Mouse (Mus musculus): ENCODE measurements around the gene Trpc2.

DNA sequence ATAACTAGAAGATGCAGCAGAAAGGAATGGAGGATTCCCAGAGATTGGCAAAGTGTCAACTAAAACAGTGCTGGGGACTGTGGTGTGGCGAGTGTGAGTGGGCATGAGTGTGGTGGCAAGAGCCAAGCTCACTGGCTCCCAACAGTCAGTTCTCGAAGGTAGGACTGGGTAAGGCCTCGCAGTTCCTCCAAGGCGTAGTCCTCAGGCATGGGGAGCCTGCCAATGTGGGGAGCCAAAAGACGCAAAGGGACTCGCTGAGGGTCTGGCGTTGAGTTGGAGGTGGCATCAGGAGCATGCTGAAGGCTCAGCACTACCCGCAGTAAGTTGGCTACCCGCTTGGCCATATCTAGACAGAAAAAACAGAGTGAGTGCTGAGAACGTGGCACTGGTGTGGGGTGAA is 37.4 kb downstream of the Trpc2 start:
- TF ChIP-seq CTCF (IDR thresholded peaks at IDR 0.05; ENCODE audit: low read depth, low read length), result no peak
- no peak for TF ChIP-seq TAL1 (conservative IDR thresholded peaks at IDR 0.05; ENCODE audit: low read depth, low read length)
- no peak for TF ChIP-seq GATA1 (IDR thresholded peaks at IDR 0.05; ENCODE audit: borderline replicate concordance, low read length)
- no peak for TF ChIP-seq POLR2AphosphoS5 (IDR thresholded peaks at IDR 0.05; ENCODE audit: insufficient replicate concordance, low read depth, low read length)

Measured in G1E (cell line).